Mouse (Mus musculus) kidney, adult 2 months (tissue): ENCODE data around the gene Cldn20.

Source experiments
- CTCF ChIP-seq: fragments of 200-500 bp; conservative IDR thresholded peaks from 2 replicates; pipeline ENCODE4 v1.5.1; 2011; ENCODE audit warnings: low read depth, mild to moderate bottlenecking, control low read depth, low read length, moderate library complexity, mixed read lengths; ENCODE audit not compliant: insufficient read depth, insufficient read length
- POLR2A ChIP-seq: fragments of 200-500 bp; IDR thresholded peaks from one replicate; pipeline ENCODE4 v1.6.1; 2011; ENCODE audit warnings: low read depth, low read length, control low read depth

DNA sequence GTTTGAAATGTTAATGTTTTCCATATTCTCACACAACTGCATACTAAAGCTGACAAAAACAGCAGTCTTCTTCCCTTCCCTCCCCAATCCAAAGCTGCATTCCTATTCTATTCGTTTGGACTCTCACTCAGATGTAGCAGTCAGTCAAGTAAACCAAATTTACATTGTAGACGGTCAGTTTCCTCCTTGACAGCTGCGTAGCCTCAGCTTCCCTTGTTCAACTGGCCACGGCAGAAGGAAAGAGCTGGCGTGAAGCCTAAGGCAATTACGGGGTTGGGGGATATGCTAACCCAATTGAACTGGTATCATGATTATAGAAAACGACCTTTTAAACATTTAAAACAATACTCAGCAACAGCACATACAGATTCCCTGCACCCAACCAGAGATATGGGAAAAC, 15.4 kb downstream of the Cldn20 start:
- no peak for TF ChIP-seq POLR2A
- TF ChIP-seq CTCF = no peak
